Mouse (Mus musculus): ENCODE results near the gene Creld2.

- TF ChIP-seq CTCF (IDR thresholded peaks at IDR 0.05; ENCODE audit: control insufficient read depth, insufficient read depth, low read length): no peak
- TF ChIP-seq POLR2A (IDR thresholded peaks at IDR 0.05; ENCODE audit: borderline replicate concordance, control insufficient read depth, low read depth, low read length): no peak
Observed at GRCm38 (mm10) chr15:88830696-88831095, 11.2 kb downstream of the Creld2 start.

Measured in bone marrow, adult 2 months (tissue).